Mouse (Mus musculus): ENCODE measurements around the gene Smyd3. TPM values are rescaled to one million over a fixed set of nuclear protein-coding genes. Genes with fewer than 3 reads are reported as not detected.
A peak's percentile ranks its signal among the peaks of the same experiment; 100 is the strongest.

Smyd3 gene
- polyA plus RNA-seq, 1 experiment from 2014 or later, result 22.3 TPM

DNA sequence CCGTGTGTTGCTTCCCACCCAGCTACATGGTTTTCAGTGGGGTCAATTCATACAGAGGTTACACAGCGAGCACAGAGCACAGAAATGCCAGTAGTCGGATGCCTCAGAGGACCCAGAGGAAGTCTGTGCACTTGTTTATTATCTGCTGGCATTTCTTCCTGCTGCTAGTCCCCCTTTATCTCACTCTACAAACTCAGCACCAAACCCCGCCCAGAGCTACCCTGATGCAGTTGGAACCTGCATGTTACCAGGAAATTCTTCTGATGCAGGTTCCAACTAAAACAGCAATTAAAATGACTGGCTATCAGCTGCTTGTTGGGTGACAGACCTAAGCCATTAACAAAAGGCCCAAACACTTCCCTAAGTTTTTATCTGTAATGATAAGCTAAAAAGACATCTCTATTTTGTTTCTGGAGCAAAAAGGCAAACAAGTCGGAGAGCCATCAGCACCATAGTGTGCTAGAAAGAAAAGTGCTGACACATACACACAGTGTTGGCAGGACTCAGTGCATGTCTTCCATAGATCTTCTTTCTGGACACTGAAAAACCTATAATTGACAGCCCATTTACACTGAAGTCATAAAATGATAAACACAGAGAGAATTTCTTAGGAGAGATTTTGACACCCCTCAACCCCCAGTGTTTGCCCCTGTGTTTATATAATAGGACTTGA is 368.2 kb downstream of the Smyd3 start:
- Histone ChIP-seq H3K27ac (ENCODE audit: low read depth) (no peak overlapping the region), H3K36me3 (ENCODE audit: control insufficient read depth, insufficient read depth, low read length) (no peaks in the 10 kb centered on the region), H3K4me2 (ENCODE audit: low read length) (no peak overlapping the region), H3K4me3 (ENCODE audit: low read depth, low read length) (no peak overlapping the region), H3K9me3 (ENCODE audit: control insufficient read depth, low read length) (no peaks in the 10 kb centered on the region), H3K27me3 (replicated peaks; ENCODE audit: control insufficient read depth, insufficient read depth, low read length) (no peaks in the 10 kb centered on the region), H3K9ac (ENCODE audit: low read length) (no peak overlapping the region), H3K4me1 (replicated peaks; ENCODE audit: control insufficient read depth, insufficient read depth, low read length) (peaks cover 16% of the 10 kb centered on the region)
- DNase-seq (ENCODE audit: low spot score) (no peak), ATAC-seq (replicated peaks; ENCODE audit: low FRiP score, low TSS enrichment, low read depth) (no peak)
- 71% methylated on average over 5 of the region's 5 CpGs for WGBS

DNA sequence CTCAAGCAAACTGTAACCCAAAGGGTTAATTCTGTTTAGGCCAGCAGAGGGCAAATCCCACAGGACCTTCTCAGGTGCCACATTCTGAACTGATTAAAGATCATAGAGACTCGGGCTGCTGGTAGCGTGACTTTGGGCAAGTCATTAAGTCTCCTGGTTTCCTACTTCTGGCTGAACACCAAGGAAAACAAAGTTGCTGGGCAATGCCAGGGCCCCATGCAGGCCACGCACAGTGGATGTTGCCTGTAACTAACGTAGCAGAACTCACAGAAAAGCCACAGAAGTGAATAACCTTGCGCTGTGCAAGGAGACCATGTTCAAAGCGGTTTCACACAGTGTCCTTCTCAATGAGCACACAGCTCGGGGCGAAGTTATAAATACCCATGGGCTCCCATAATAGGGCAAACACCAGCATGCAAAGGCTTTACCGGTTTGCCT is 371.1 kb downstream of the Smyd3 start:
- Histone ChIP-seq H3K27me3 (replicated peaks; ENCODE audit: control insufficient read depth, insufficient read depth, low read length) (no peaks in the 10 kb centered on the region), H3K9me3 (ENCODE audit: control insufficient read depth, low read length) (no peaks in the 10 kb centered on the region), H3K27ac (ENCODE audit: low read depth) (no peak overlapping the region), H3K4me1 (replicated peaks; ENCODE audit: control insufficient read depth, insufficient read depth, low read length) (peaks cover 24% of the 10 kb centered on the region), H3K4me2 (ENCODE audit: low read length) (no peak overlapping the region), H3K9ac (ENCODE audit: low read length) (no peak overlapping the region), H3K36me3 (ENCODE audit: control insufficient read depth, insufficient read depth, low read length) (no peaks in the 10 kb centered on the region), H3K4me3 (ENCODE audit: low read depth, low read length) (no peak overlapping the region)
- ATAC-seq (replicated peaks; ENCODE audit: low FRiP score, low TSS enrichment, low read depth), result no peak
- DNase-seq (ENCODE audit: low spot score), result no peak
- WGBS, result 53% methylated on average over 9 of the region's 9 CpGs

DNA sequence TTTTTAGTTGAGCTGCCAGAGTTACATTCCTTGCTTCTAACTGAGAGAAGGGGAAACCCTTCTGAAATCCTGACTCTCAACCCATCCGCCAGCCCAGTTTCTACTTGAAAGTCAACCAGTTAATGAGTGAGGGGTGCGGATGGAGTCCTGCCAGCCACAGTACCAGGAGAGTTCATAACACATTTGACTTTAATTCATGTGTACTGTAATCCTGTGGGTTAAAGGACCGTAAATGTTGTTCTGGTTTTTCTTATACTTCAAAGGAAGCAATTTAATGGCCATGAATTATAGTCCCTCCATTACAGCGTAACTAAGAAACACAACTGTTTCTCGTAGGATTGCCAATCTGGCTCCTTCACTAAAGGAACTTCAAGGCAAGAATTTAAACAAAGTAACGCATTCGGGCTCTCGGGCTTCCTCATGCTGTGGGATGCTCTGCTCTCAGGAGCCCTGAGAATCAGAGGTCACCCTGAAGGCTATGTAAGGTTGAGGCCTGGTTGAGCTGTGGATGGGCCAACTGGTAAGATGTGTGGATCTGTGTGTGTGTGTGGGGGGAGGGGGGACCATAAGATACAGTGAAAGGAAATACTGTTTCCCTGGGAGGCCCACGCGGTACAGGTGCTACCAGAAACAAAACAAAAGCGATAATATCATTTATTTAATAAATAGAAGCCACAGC is 374.5 kb downstream of the Smyd3 start:
- ATAC-seq (replicated peaks; ENCODE audit: low FRiP score, low TSS enrichment, low read depth) (0 out of 2 replicates have a peak, but pooled peaks have one; percentile 10), DNase-seq (ENCODE audit: low spot score) (no peak)
- Histone ChIP-seq H3K4me2 (ENCODE audit: low read length) (no peak overlapping the region), H3K27me3 (replicated peaks; ENCODE audit: control insufficient read depth, insufficient read depth, low read length) (no peaks in the 10 kb centered on the region), H3K9ac (ENCODE audit: low read length) (no peak overlapping the region), H3K27ac (ENCODE audit: low read depth) (no peak overlapping the region), H3K4me1 (replicated peaks; ENCODE audit: control insufficient read depth, insufficient read depth, low read length) (peaks cover 26% of the 10 kb centered on the region), H3K9me3 (ENCODE audit: control insufficient read depth, low read length) (no peaks in the 10 kb centered on the region), H3K36me3 (ENCODE audit: control insufficient read depth, insufficient read depth, low read length) (no peaks in the 10 kb centered on the region), H3K4me3 (ENCODE audit: low read depth, low read length) (no peak overlapping the region)
- 50% methylated on average over 11 of the region's 11 CpGs for WGBS

DNA sequence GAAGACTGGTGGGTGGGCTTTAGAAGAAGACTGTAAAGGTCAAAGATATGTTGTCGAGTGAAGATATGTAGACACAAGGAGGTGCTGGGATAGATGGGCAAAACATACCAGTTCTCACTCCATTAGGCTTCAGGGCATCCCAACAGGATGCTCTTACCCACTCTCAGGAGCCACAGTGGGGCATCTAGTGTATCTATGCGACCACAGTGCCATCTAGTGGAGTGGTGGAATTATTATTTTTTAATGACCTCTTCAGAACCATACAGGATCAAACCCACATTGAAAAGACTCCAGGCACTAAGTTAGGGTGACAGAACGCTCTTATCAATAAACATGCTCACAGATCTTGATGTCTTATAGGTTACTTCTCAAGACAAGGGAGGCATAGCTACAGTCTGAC is 375.7 kb downstream of the Smyd3 start:
- peaks cover 23% of the 10 kb centered on the region for H3K4me1 ChIP-seq (replicated peaks; ENCODE audit: control insufficient read depth, insufficient read depth, low read length)
- 27% methylated on average over 3 of the region's 3 CpGs for whole genome bisulfite sequencing
- H3K9me3 ChIP-seq (ENCODE audit: control insufficient read depth, low read length), result no peaks in the 10 kb centered on the region
- no peak overlapping the region for H3K4me3 ChIP-seq (ENCODE audit: low read depth, low read length)
- no peaks in the 10 kb centered on the region for H3K36me3 ChIP-seq (ENCODE audit: control insufficient read depth, insufficient read depth, low read length)
- H3K27ac ChIP-seq (ENCODE audit: low read depth), result no peak overlapping the region
- no peak overlapping the region for H3K4me2 ChIP-seq (ENCODE audit: low read length)
- DNase-seq (ENCODE audit: low spot score), result peak; percentile 72
- H3K9ac ChIP-seq (ENCODE audit: low read length), result no peak overlapping the region
- peak; percentile 46; the same call in 1 of the 2 replicates for ATAC-seq (replicated peaks; ENCODE audit: low FRiP score, low TSS enrichment, low read depth)
- H3K27me3 ChIP-seq (replicated peaks; ENCODE audit: control insufficient read depth, insufficient read depth, low read length), result no peaks in the 10 kb centered on the region

DNA sequence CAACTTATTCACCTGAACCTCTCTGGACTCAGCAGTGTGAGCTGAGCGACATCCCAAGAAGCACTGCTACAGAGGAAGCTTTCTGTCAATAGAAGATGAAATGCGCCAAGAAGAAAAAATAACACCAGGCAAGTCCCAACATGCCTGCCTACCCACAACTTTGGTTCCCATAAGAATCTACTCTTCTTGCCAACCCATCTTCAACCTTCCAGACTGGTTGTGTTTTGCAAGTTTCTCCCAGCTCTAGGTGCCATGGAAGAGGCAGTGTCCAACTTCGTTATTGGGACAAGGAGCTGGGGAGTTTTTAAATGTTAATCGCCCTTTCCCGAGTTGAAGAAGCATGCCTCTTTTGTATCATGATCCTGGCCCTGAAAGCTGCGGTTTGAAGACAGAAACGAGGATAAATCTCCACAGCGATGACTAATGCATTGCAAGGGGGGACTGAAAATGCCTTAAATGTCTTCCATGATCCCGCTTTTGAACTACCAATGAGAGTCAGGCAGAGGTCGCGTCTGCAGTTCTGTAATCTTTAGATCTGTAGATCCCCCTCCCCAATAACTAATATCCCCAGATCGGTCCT is 376.7 kb downstream of the Smyd3 start:
- WGBS, result 69% methylated on average over 12 of the region's 12 CpGs
- H3K27ac ChIP-seq (ENCODE audit: low read depth), result no peak overlapping the region
- DNase-seq (ENCODE audit: low spot score) (no peak), ATAC-seq (replicated peaks; ENCODE audit: low FRiP score, low TSS enrichment, low read depth) (no peak)
- no peak overlapping the region for H3K4me2 ChIP-seq (ENCODE audit: low read length)
- no peaks in the 10 kb centered on the region for H3K9me3 ChIP-seq (ENCODE audit: control insufficient read depth, low read length)
- H3K4me3 ChIP-seq (ENCODE audit: low read depth, low read length), result no peak overlapping the region
- no peaks in the 10 kb centered on the region for H3K36me3 ChIP-seq (ENCODE audit: control insufficient read depth, insufficient read depth, low read length)
- no peaks in the 10 kb centered on the region for H3K27me3 ChIP-seq (replicated peaks; ENCODE audit: control insufficient read depth, insufficient read depth, low read length)
- peaks cover 26% of the 10 kb centered on the region for H3K4me1 ChIP-seq (replicated peaks; ENCODE audit: control insufficient read depth, insufficient read depth, low read length)
- no peak overlapping the region for H3K9ac ChIP-seq (ENCODE audit: low read length)

DNA sequence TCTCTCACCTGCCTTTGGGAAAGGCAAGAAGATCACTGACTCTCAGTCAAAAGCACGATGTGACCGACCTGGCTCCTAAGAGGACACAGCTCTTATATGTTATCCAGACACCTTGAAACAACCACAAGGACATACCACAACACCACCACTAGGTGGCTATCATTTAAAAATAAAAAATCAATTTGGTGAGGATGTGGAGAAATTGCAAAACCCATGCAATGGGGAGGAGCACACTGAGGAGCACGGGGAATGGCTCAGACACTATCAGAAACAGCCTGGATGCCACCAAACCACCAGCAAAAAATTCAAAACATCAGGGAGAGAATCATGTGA is 380.7 kb downstream of the Smyd3 start:
- WGBS, result 50% methylated on average over 3 of the region's 3 CpGs
- H3K27me3 ChIP-seq (replicated peaks; ENCODE audit: control insufficient read depth, insufficient read depth, low read length), result no peaks in the 10 kb centered on the region
- no peak overlapping the region for H3K27ac ChIP-seq (ENCODE audit: low read depth)
- peaks cover 14% of the 10 kb centered on the region for H3K4me1 ChIP-seq (replicated peaks; ENCODE audit: control insufficient read depth, insufficient read depth, low read length)
- no peaks in the 10 kb centered on the region for H3K36me3 ChIP-seq (ENCODE audit: control insufficient read depth, insufficient read depth, low read length)
- no peak for DNase-seq (ENCODE audit: low spot score)
- no peak overlapping the region for H3K4me2 ChIP-seq (ENCODE audit: low read length)
- H3K4me3 ChIP-seq (ENCODE audit: low read depth, low read length), result no peak overlapping the region
- no peak overlapping the region for H3K9ac ChIP-seq (ENCODE audit: low read length)
- ATAC-seq (replicated peaks; ENCODE audit: low FRiP score, low TSS enrichment, low read depth), result no peak
- H3K9me3 ChIP-seq (ENCODE audit: control insufficient read depth, low read length), result peaks cover 5% of the 10 kb centered on the region

DNA sequence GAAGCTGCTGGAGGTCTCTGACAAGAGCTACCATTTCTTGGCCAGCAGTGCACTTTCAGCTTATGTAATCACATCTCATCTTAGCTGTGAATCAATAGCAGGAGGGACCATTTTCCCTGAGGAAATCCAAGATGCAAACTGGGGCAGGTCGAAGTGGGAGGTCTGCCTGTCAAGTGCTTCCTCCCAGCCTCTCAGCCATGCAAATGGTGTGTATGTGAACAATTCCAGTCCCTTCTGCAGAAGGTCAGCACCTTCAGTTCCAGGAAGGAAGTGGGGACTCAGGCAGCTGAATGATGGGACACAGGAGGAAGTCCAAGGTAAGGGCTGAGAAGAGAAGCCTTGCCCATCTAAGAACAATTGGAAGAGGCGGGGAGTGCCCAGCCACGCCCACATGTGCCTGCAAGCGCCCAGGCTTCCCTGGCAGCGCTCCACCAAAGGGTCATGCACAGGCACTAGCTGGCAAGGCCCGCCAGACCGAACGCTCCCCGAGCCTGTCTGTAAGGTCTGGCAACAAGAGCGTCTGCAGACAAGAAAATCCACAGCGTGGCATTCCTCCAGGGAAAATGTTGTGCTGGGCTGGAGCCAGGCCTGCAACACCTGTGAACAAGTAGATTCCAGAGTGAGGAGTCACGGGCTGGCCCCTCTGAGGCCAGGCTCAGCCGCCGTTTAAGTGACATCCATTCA is 381.2 kb downstream of the Smyd3 start:
- Histone ChIP-seq H3K9me3 (ENCODE audit: control insufficient read depth, low read length) (peaks cover 5% of the 10 kb centered on the region), H3K4me1 (replicated peaks; ENCODE audit: control insufficient read depth, insufficient read depth, low read length) (peaks cover 14% of the 10 kb centered on the region), H3K4me3 (ENCODE audit: low read depth, low read length) (no peak overlapping the region), H3K27ac (ENCODE audit: low read depth) (peak overlapping the region; percentile 18; the same call in 1 of the 2 replicates), H3K9ac (ENCODE audit: low read length) (no peak overlapping the region), H3K36me3 (ENCODE audit: control insufficient read depth, insufficient read depth, low read length) (no peaks in the 10 kb centered on the region), H3K4me2 (ENCODE audit: low read length) (no peak overlapping the region), H3K27me3 (replicated peaks; ENCODE audit: control insufficient read depth, insufficient read depth, low read length) (no peaks in the 10 kb centered on the region)
- ATAC-seq (replicated peaks; ENCODE audit: low FRiP score, low TSS enrichment, low read depth) (0 out of 2 replicates have a peak, but pooled peaks have one; percentile 43), DNase-seq (ENCODE audit: low spot score) (peak; percentile 64)
- WGBS, result 27% methylated on average over 14 of the region's 14 CpGs

DNA sequence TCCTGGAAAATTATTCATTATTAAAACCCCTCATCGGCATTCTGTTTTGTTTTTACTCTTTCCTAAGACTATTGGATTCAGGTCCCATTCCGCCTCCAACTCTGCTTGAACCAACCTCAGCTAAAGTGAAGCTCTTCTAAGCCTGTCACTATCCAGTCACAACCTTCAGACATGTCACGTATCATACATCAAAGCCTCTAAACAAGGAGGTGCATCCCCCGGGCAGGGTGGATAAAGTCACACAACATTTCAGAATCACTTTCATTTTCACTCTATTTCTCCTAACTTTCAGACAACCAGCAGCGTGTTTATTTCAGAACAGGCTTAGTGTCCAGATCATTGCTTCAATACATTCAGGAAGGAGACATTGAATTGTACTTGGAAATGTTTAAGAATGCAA is 387.8 kb downstream of the Smyd3 start:
- Histone ChIP-seq H3K4me3 (ENCODE audit: low read depth, low read length) (no peak overlapping the region), H3K9ac (ENCODE audit: low read length) (no peak overlapping the region), H3K36me3 (ENCODE audit: control insufficient read depth, insufficient read depth, low read length) (no peaks in the 10 kb centered on the region), H3K9me3 (ENCODE audit: control insufficient read depth, low read length) (peaks cover 5% of the 10 kb centered on the region), H3K27ac (ENCODE audit: low read depth) (no peak overlapping the region), H3K4me1 (replicated peaks; ENCODE audit: control insufficient read depth, insufficient read depth, low read length) (peaks cover 8% of the 10 kb centered on the region), H3K4me2 (ENCODE audit: low read length) (no peak overlapping the region), H3K27me3 (replicated peaks; ENCODE audit: control insufficient read depth, insufficient read depth, low read length) (no peaks in the 10 kb centered on the region)
- WGBS, result 92% methylated on average over 5 of the region's 5 CpGs
- ATAC-seq (replicated peaks; ENCODE audit: low FRiP score, low TSS enrichment, low read depth) (no peak), DNase-seq (ENCODE audit: low spot score) (no peak)
